Mouse (Mus musculus) megakaryocyte, embryonic 14.5 days (primary cell): Measurements from ENCODE around the gene Car12. TPM values are rescaled to one million over a fixed set of nuclear protein-coding genes. Genes with fewer than 3 reads are reported as not detected.
A peak's percentile ranks its signal among the peaks of the same experiment; 100 is the strongest.
"Not testable (repeated sequence)": the region's sequence is repeated elsewhere in the genome, so short reads cannot be mapped to it uniquely, and the experiment has no call there.

Experiments used
- H3K27me3 ChIP-seq: replicated peaks from 2 replicates; pipeline ENCODE3; 2012; ENCODE audit warnings: inconsistent platforms
- H3K36me3 ChIP-seq: replicated peaks from 2 replicates; pipeline ENCODE3; 2012; ENCODE audit warnings: low read length, inconsistent platforms, mixed read lengths
- H3K4me1 ChIP-seq: 2 replicates; pipeline ENCODE4 v1.6.1; 2012; ENCODE audit warnings: inconsistent platforms
- H3K4me3 ChIP-seq: replicated peaks from 2 replicates; pipeline ENCODE3; 2012; ENCODE audit warnings: moderate library complexity, mild to moderate bottlenecking, inconsistent platforms
- H3K9me3 ChIP-seq: 2 replicates; pipeline ENCODE4 v1.6.1; 2012; ENCODE audit warnings: inconsistent platforms
- FLI1 ChIP-seq: IDR thresholded peaks from 2 replicates; pipeline ENCODE4 v1.6.1; 2012; ENCODE audit warnings: low read length, inconsistent platforms, mixed read lengths
- GATA1 ChIP-seq: IDR thresholded peaks from 3 replicates; pipeline ENCODE4 v1.6.1; 2012; ENCODE audit warnings: mixed read lengths, low read length, inconsistent platforms, borderline replicate concordance
- polyA plus RNA-seq: library from polyadenylated mRNA; stranded (reverse); fragments of >175 nt; gene quantifications from 2 replicates; pipeline ENCODE4 v1.2.3, GENCODE M21; 2012; ENCODE audit warnings: low replicate concordance; ENCODE audit not compliant: insufficient read depth

The Car12 gene
- polyA plus RNA-seq, 1 experiment, result 1.7 TPM

GRCm38 (mm10) chr9:66748390-66748789 lies 34.9 kb downstream of the Car12 start:
- Histone ChIP-seq H3K36me3 (peaks cover 42% of the 10 kb centered on the region), H3K4me1 (peaks cover 14% of the 10 kb centered on the region), H3K4me3 (no peak overlapping the region), H3K27me3 (peaks cover 14% of the 10 kb centered on the region), H3K9me3 (no peaks in the 10 kb centered on the region)
- no peak for TF ChIP-seq GATA1

- Histone ChIP-seq H3K4me3 (no peak overlapping the region), H3K36me3 (peaks cover 44% of the 10 kb centered on the region), H3K9me3 (no peaks in the 10 kb centered on the region), H3K4me1 (no peaks in the 10 kb centered on the region), H3K27me3 (peaks cover 4% of the 10 kb centered on the region)
- TF ChIP-seq GATA1, result no peak
Measured at GRCm38 (mm10) chr9:66752849-66753248, 39.4 kb downstream of the Car12 start.

GRCm38 (mm10) chr9:66760991-66761390 lies 47.5 kb downstream of the Car12 start:
- Histone ChIP-seq H3K4me3 (no peak overlapping the region), H3K9me3 (no peaks in the 10 kb centered on the region), H3K36me3 (peaks cover 20% of the 10 kb centered on the region), H3K4me1 (peaks cover 16% of the 10 kb centered on the region), H3K27me3 (peaks cover 5% of the 10 kb centered on the region)
- no peak for TF ChIP-seq GATA1
- no peak for TF ChIP-seq FLI1

- H3K9me3 ChIP-seq, result no peaks in the 10 kb centered on the region
- no peak overlapping the region for H3K4me3 ChIP-seq
- TF ChIP-seq FLI1 (no peak), GATA1 (no peak)
- H3K27me3 ChIP-seq, result peaks cover 10% of the 10 kb centered on the region
- H3K36me3 ChIP-seq, result peaks cover 13% of the 10 kb centered on the region
- peaks cover 18% of the 10 kb centered on the region for H3K4me1 ChIP-seq
Measured at GRCm38 (mm10) chr9:66768721-66769120, 55.2 kb downstream of the Car12 start.

GRCm38 (mm10) chr9:66769275-66769674 lies 55.8 kb downstream of the Car12 start:
- Histone ChIP-seq H3K9me3 (no peaks in the 10 kb centered on the region), H3K4me3 (no peak overlapping the region), H3K36me3 (peaks cover 10% of the 10 kb centered on the region), H3K27me3 (peaks cover 10% of the 10 kb centered on the region), H3K4me1 (peaks cover 19% of the 10 kb centered on the region)
- no peak for TF ChIP-seq FLI1
- TF ChIP-seq GATA1, result no peak

GRCm38 (mm10) chr9:66770701-66771100 lies 57.2 kb downstream of the Car12 start:
- Histone ChIP-seq H3K36me3 (peaks cover 5% of the 10 kb centered on the region), H3K27me3 (peaks cover 10% of the 10 kb centered on the region), H3K4me1 (peaks cover 11% of the 10 kb centered on the region), H3K4me3 (no peak overlapping the region), H3K9me3 (no peaks in the 10 kb centered on the region)
- TF ChIP-seq GATA1 (no peak), FLI1 (no peak)

GRCm38 (mm10) chr9:66784552-66784951 lies 71.1 kb downstream of the Car12 start:
- not testable (repeated sequence) for H3K36me3 ChIP-seq, H3K27me3 ChIP-seq

GRCm38 (mm10) chr9:66787821-66788220 lies 74.3 kb downstream of the Car12 start:
- peaks cover 15% of the 10 kb centered on the region for H3K4me1 ChIP-seq
- no peak overlapping the region for H3K4me3 ChIP-seq
- peaks cover 4% of the 10 kb centered on the region for H3K36me3 ChIP-seq
- H3K9me3 ChIP-seq, result no peaks in the 10 kb centered on the region
- TF ChIP-seq GATA1, result no peak
- no peak for TF ChIP-seq FLI1
- H3K27me3 ChIP-seq, result no peaks in the 10 kb centered on the region

More at GRCm38 (mm10) chr9:66784552-66784951, 71.1 kb downstream of the Car12 start:
- H3K4me1 ChIP-seq, H3K9me3 ChIP-seq, H3K4me3 ChIP-seq: not testable (repeated sequence)

- peak overlapping the region; percentile 97 for H3K4me3 ChIP-seq
- peaks cover 34% of the 10 kb centered on the region for H3K4me1 ChIP-seq
- H3K36me3 ChIP-seq, result peaks cover 4% of the 10 kb centered on the region
- H3K27me3 ChIP-seq, result no peaks in the 10 kb centered on the region
- TF ChIP-seq GATA1, result no peak
- no peak for TF ChIP-seq FLI1
- H3K9me3 ChIP-seq, result no peaks in the 10 kb centered on the region
Measured at GRCm38 (mm10) chr9:66794629-66795463, 81.4 kb downstream of the Car12 start.

- Histone ChIP-seq H3K36me3 (no peaks in the 10 kb centered on the region), H3K27me3 (no peaks in the 10 kb centered on the region), H3K9me3 (no peaks in the 10 kb centered on the region), H3K4me1 (peaks cover 29% of the 10 kb centered on the region), H3K4me3 (peak within 1 kb of the TSS; percentile 97)
- TF ChIP-seq FLI1 (no peak), GATA1 (no peak)
Measured at GRCm38 (mm10) chr9:66795464-66796324, 82.2 kb downstream of the Car12 start, which contains the start of gene Aph1b. TSS of gene Aph1b (minus strand) at chr9:66795490.
